In the genomic region with DNA sequence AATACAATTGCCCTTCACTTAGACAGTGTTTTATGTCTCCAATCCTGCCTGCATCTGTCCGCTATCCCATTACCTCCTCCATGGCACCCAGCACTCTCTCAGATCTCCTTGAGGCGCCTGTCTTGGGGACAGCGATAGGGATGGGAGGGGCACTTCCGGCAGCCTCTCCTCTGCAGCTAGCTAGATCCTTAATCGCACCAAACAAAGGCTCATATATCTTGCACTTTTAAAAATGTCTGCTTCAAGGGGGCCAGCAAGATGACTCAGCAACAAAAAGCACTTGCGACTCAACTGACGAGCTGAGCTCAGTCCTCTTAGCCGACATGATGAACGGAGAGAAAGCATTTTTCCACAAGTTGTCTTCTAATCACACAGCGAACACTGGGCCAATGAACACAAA, we compare ENCODE assay signal across 8 mouse cellular contexts. TPM values are rescaled to one million over a fixed set of nuclear protein-coding genes. Genes with fewer than 3 reads are reported as not detected.
A peak's percentile ranks its signal among the peaks of the same experiment; 100 is the strongest.
DNase-seq lines count a peak whose midpoint lies in the region; ATAC-seq and TF ChIP-seq lines count a peak whose summit lies in the region.

No protein-coding gene starts in this region.

- no peaks in the 10 kb centered on the region for H3K27me3 ChIP-seq in heart, embryonic 12.5 days (replicated peaks)
- no peaks in the 10 kb centered on the region for H3K27me3 ChIP-seq in liver, embryonic 11.5 days (replicated peaks; ENCODE audit: control insufficient read depth, insufficient read depth, low read length)
- no peaks in the 10 kb centered on the region for H3K27me3 ChIP-seq in forebrain, embryonic 11.5 days (ENCODE audit: control insufficient read depth, insufficient read depth, low read length)
- H3K27me3 ChIP-seq in forebrain, embryonic 13.5 days, result no peaks in the 10 kb centered on the region

- no peaks in the 10 kb centered on the region for H3K9me3 ChIP-seq in heart, embryonic 12.5 days (replicated peaks)
- no peaks in the 10 kb centered on the region for H3K9me3 ChIP-seq in liver, embryonic 11.5 days (ENCODE audit: control insufficient read depth, low read length)
- no peaks in the 10 kb centered on the region for H3K9me3 ChIP-seq in forebrain, embryonic 11.5 days (ENCODE audit: control insufficient read depth, low read length)
- H3K9me3 ChIP-seq in forebrain, embryonic 13.5 days (replicated peaks), result no peaks in the 10 kb centered on the region

- H3K36me3 ChIP-seq in heart, embryonic 12.5 days, result no peaks in the 10 kb centered on the region
- no peaks in the 10 kb centered on the region for H3K36me3 ChIP-seq in liver, embryonic 11.5 days (ENCODE audit: control insufficient read depth, insufficient read depth, low read length)
- H3K36me3 ChIP-seq in forebrain, embryonic 11.5 days (ENCODE audit: control insufficient read depth, insufficient read depth, low read length), result no peaks in the 10 kb centered on the region
- no peaks in the 10 kb centered on the region for H3K36me3 ChIP-seq in forebrain, embryonic 13.5 days (ENCODE audit: poor library complexity, severe bottlenecking)

- 65% methylated on average over 10 of the region's 10 CpGs for WGBS in heart, embryonic 12.5 days
- WGBS in liver, embryonic 11.5 days, result 41% methylated on average over 10 of the region's 10 CpGs
- WGBS in olfactory bulb, adult 2 months, result 42% methylated on average over 10 of the region's 10 CpGs
- WGBS in forebrain, embryonic 11.5 days, result 87% methylated on average over 10 of the region's 10 CpGs
- 87% methylated on average over 10 of the region's 10 CpGs for WGBS in forebrain, embryonic 13.5 days

- no peak overlapping the region for H3K27ac ChIP-seq in heart, embryonic 12.5 days (ENCODE audit: poor library complexity, severe bottlenecking)
- peak overlapping the region; percentile 42 for H3K27ac ChIP-seq in liver, embryonic 11.5 days (ENCODE audit: low read depth, low read length)
- peak overlapping the region; percentile 54 for H3K27ac ChIP-seq in olfactory bulb, adult 2 months (ENCODE audit: insufficient read depth, low read depth, low read length)
- no peak overlapping the region for H3K27ac ChIP-seq in forebrain, embryonic 11.5 days (ENCODE audit: low read depth, low read length)
- no peak overlapping the region for H3K27ac ChIP-seq in forebrain, embryonic 13.5 days

- H3K9ac ChIP-seq in heart, embryonic 12.5 days, result no peak overlapping the region
- no peak overlapping the region for H3K9ac ChIP-seq in liver, embryonic 11.5 days (ENCODE audit: low read depth, low read length)
- H3K9ac ChIP-seq in forebrain, embryonic 11.5 days (ENCODE audit: low read length), result no peak overlapping the region
- no peak overlapping the region for H3K9ac ChIP-seq in forebrain, embryonic 13.5 days

- TF ChIP-seq CTCF in olfactory bulb, adult 2 months (IDR thresholded peaks at IDR 0.05; ENCODE audit: insufficient read depth, low read depth, low read length), result no peak

- DNase-seq in heart, postnatal 14 days, result no peak
- no peak for DNase-seq in liver, embryonic 11.5 days (ENCODE audit: low spot score)
- no peak for DNase-seq in forebrain, embryonic 11.5 days (ENCODE audit: low spot score)

- H3K4me1 ChIP-seq in heart, embryonic 12.5 days (replicated peaks), result peaks cover 21% of the 10 kb centered on the region
- peaks cover 30% of the 10 kb centered on the region for H3K4me1 ChIP-seq in liver, embryonic 11.5 days (replicated peaks; ENCODE audit: control insufficient read depth, insufficient read depth, low read length)
- peaks cover 41% of the 10 kb centered on the region for H3K4me1 ChIP-seq in olfactory bulb, adult 2 months (ENCODE audit: control insufficient read depth, insufficient read depth, low read length)
- H3K4me1 ChIP-seq in forebrain, embryonic 11.5 days (replicated peaks; ENCODE audit: control insufficient read depth, insufficient read depth, low read length), result no peaks in the 10 kb centered on the region; the same call in 1 of the 2 replicates
- peaks cover 17% of the 10 kb centered on the region for H3K4me1 ChIP-seq in forebrain, embryonic 13.5 days

- H3K4me2 ChIP-seq in heart, embryonic 12.5 days, result no peak overlapping the region
- H3K4me2 ChIP-seq in liver, embryonic 11.5 days, result peak overlapping the region; percentile 58
- H3K4me2 ChIP-seq in forebrain, embryonic 11.5 days (ENCODE audit: low read depth, low read length, severe bottlenecking), result no peak overlapping the region
- no peak overlapping the region for H3K4me2 ChIP-seq in forebrain, embryonic 13.5 days

- 0 out of 2 replicates have a peak, but pooled peaks have one; percentile 36 for ATAC-seq in heart, embryonic 12.5 days (ENCODE audit: insufficient number of reproducible peaks, low FRiP score)
- ATAC-seq in erythroid progenitor cell, adult 5-6 weeks (replicated peaks; ENCODE audit: low FRiP score, poor library complexity, severe bottlenecking), result 0 out of 2 replicates have a peak, but pooled peaks have one; percentile 41
- peak; percentile 95 for ATAC-seq in liver, embryonic 11.5 days (replicated peaks; ENCODE audit: low FRiP score)
- ATAC-seq in forebrain, embryonic 11.5 days (replicated peaks; ENCODE audit: low FRiP score), result no peak
- no peak for ATAC-seq in monocyte, adult 5-6 weeks (replicated peaks; ENCODE audit: insufficient number of reproducible peaks, low FRiP score, low TSS enrichment, poor library complexity, severe bottlenecking)
- ATAC-seq in forebrain, embryonic 13.5 days, result no peak

- no peak overlapping the region for H3K4me3 ChIP-seq in heart, embryonic 12.5 days
- H3K4me3 ChIP-seq in liver, embryonic 11.5 days (ENCODE audit: low read depth, low read length), result no peak overlapping the region; the same call in 1 of the 2 replicates
- H3K4me3 ChIP-seq in olfactory bulb, adult 2 months (ENCODE audit: insufficient read depth, low read depth, low read length), result no peak overlapping the region
- no peak overlapping the region for H3K4me3 ChIP-seq in forebrain, embryonic 11.5 days (ENCODE audit: low read depth, low read length)
- H3K4me3 ChIP-seq in forebrain, embryonic 13.5 days, result no peak overlapping the region

- TF ChIP-seq POLR2A in olfactory bulb, adult 2 months (IDR thresholded peaks at IDR 0.05; ENCODE audit: insufficient read depth, low read depth, low read length), result no peak

- intact Hi-C loops in heart, postnatal 14 days (cut with DNase I), result no loop called here

RNA-seq across cellular contexts. Expression of gene Pcbp3, which starts 55.3 kb away (rescaled TPM):
- 11.7 and 12.6 TPM in 2 replicates for polyA plus RNA-seq in heart, embryonic 12.5 days (2016; fragmentation: Nextera tagmentation; extraction: Ambion mirVana)
- total RNA-seq in heart, postnatal 14 days (2021), result 1 to 10 TPM; 7.7 TPM
- 2.9 TPM in 1 of 2 replicates, not detected in the other for total RNA-seq in erythroid progenitor cell, adult 5-6 weeks (2015; ENCODE audit: low replicate concordance)
- not detected in 2 replicates for total RNA-seq in erythroid progenitor cell, adult 5-6 weeks (2017; ENCODE audit: low replicate concordance)
- 9.6 and 10.7 TPM in 2 replicates for polyA plus RNA-seq in liver, embryonic 11.5 days (2014; fragmentation: Nextera tagmentation; extraction: Ambion mirVana)
- polyA plus RNA-seq in olfactory bulb, adult 2 months (2012; ENCODE audit: insufficient read depth, insufficient read length, low replicate concordance, missing spikeins), result not detected in 2 replicates
- 35.4 and 38.9 TPM in 2 replicates for polyA plus RNA-seq in forebrain, embryonic 11.5 days (2014; fragmentation: Nextera tagmentation; extraction: Ambion mirVana)
- 2.2 to 2.6 TPM (median 2.5 TPM) in 3 replicates for total RNA-seq in monocyte, adult 5-6 weeks (2017)
- 49.3 and 52.5 TPM in 2 replicates for polyA plus RNA-seq in forebrain, embryonic 13.5 days (2015; fragmentation: Nextera tagmentation; extraction: Ambion mirVana)

Comparison
In these comparisons a context has a peak if more than half of its experiments do, and no peak if none do; other contexts are left out.
1. ATAC-seq: peak in heart, embryonic 12.5 days (single experiment), erythroid progenitor cell, adult 5-6 weeks (single experiment) and liver, embryonic 11.5 days (single experiment); none in forebrain, embryonic 11.5 days (single experiment), monocyte, adult 5-6 weeks (single experiment) and forebrain, embryonic 13.5 days (single experiment).
2. H3K27ac ChIP-seq: peak in liver, embryonic 11.5 days (single experiment) and olfactory bulb, adult 2 months (single experiment); none in heart, embryonic 12.5 days (single experiment), forebrain, embryonic 11.5 days (single experiment) and forebrain, embryonic 13.5 days (single experiment).